Mouse (Mus musculus): ENCODE results near the gene Ddc. TPM values are rescaled to one million over a fixed set of nuclear protein-coding genes. Genes with fewer than 3 reads are reported as not detected.
A peak's percentile ranks its signal among the peaks of the same experiment; 100 is the strongest.

The Ddc gene
- polyA plus RNA-seq, 1 experiment from 2014 or later = 48.4 TPM

DNA sequence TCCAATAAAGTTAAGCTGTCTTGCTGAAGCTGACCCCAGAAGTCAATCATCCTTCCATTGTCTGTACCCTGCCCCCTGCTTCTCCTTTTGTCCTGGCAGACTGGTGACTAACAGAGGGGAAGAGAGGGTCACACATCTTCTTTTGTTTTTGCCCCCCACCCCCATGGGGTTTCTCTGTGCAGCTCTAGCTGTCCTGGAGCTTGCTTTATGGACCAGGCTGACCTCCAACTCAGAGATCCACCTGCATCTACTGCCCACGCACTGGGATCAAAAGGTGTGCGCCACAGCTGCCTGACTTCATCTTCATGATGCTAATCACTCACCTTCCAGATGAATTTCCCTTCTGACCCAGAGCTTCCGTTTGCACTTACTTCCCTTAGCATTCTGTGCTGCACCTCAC, 26.0 kb upstream of the Ddc start:
- no peaks in the 10 kb centered on the region for H3K4me1 ChIP-seq (ENCODE audit: control insufficient read depth, insufficient read depth, low read length)
- whole genome bisulfite sequencing = 59% methylated on average over 3 of the region's 3 CpGs
- H3K9ac ChIP-seq (ENCODE audit: low read depth, low read length) = no peak overlapping the region
- no peak overlapping the region for H3K27ac ChIP-seq (replicated peaks; ENCODE audit: low read depth, low read length)
- no peak overlapping the region for H3K4me2 ChIP-seq (ENCODE audit: low read depth, low read length)
- H3K27me3 ChIP-seq (replicated peaks; ENCODE audit: control insufficient read depth, insufficient read depth, low read length) = no peaks in the 10 kb centered on the region
- no peak overlapping the region for H3K4me3 ChIP-seq (ENCODE audit: low read depth, low read length)
- no peaks in the 10 kb centered on the region for H3K36me3 ChIP-seq (ENCODE audit: control insufficient read depth, insufficient read depth, low read length)
- DNase-seq (ENCODE audit: low spot score) = no peak
- no peaks in the 10 kb centered on the region for H3K9me3 ChIP-seq (ENCODE audit: control insufficient read depth, low read length)
- no peak for ATAC-seq (ENCODE audit: low read depth)

DNA sequence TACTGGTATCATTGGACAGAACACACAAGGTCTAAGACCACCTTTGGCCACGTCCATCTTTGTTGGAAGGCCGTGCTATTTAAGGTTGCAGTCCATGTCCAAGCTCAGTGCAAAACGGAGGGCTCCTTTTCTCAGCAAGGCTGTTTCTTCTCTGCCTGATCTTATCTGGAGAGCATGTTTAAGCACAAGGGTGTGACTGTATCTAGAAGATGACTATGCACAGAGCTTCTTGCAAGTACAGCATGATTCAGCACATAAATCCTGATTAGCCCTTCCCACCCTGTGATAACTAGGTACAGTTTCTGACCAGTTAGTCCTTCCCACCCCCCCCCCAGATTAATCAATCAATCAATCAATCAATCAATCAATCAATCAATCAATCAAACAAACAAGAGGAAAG, 25.4 kb upstream of the Ddc start:
- Histone ChIP-seq H3K27me3 (replicated peaks; ENCODE audit: control insufficient read depth, insufficient read depth, low read length) (no peaks in the 10 kb centered on the region), H3K9ac (ENCODE audit: low read depth, low read length) (no peak overlapping the region), H3K4me1 (ENCODE audit: control insufficient read depth, insufficient read depth, low read length) (no peaks in the 10 kb centered on the region), H3K27ac (replicated peaks; ENCODE audit: low read depth, low read length) (no peak overlapping the region), H3K9me3 (ENCODE audit: control insufficient read depth, low read length) (no peaks in the 10 kb centered on the region), H3K4me3 (ENCODE audit: low read depth, low read length) (no peak overlapping the region), H3K4me2 (ENCODE audit: low read depth, low read length) (no peak overlapping the region), H3K36me3 (ENCODE audit: control insufficient read depth, insufficient read depth, low read length) (no peaks in the 10 kb centered on the region)
- ATAC-seq (ENCODE audit: low read depth) (no peak), DNase-seq (ENCODE audit: low spot score) (no peak)
- 85% methylated on average over 3 of the region's 3 CpGs for WGBS

DNA sequence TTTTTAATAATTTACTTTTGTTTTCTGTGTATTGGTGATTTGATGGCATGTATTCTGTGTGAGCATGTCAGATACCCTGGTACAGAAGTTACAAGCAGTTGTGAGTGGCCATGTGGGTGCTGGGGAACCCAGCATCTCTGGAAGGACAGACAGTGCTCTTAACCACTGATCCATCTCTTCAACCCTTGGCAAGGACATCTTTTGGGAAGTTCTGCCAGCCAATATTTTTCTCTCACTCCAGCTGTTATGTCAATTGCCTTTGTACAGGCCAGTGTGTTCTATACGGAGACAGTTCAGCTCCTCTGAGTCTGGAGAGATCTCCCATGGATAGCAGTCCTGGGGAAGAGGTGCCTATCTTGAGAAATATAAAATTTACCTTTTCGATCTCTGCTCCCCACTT, 24.2 kb upstream of the Ddc start:
- no peak overlapping the region for H3K4me2 ChIP-seq (ENCODE audit: low read depth, low read length)
- H3K36me3 ChIP-seq (ENCODE audit: control insufficient read depth, insufficient read depth, low read length) = no peaks in the 10 kb centered on the region
- H3K4me1 ChIP-seq (ENCODE audit: control insufficient read depth, insufficient read depth, low read length) = no peaks in the 10 kb centered on the region
- no peak overlapping the region for H3K4me3 ChIP-seq (ENCODE audit: low read depth, low read length)
- H3K27ac ChIP-seq (replicated peaks; ENCODE audit: low read depth, low read length) = no peak overlapping the region
- DNase-seq (ENCODE audit: low spot score) (no peak), ATAC-seq (ENCODE audit: low read depth) (no peak)
- H3K9ac ChIP-seq (ENCODE audit: low read depth, low read length) = no peak overlapping the region
- no peaks in the 10 kb centered on the region for H3K9me3 ChIP-seq (ENCODE audit: control insufficient read depth, low read length)
- no peaks in the 10 kb centered on the region for H3K27me3 ChIP-seq (replicated peaks; ENCODE audit: control insufficient read depth, insufficient read depth, low read length)
- WGBS = 90% methylated on average over 2 of the region's 2 CpGs

DNA sequence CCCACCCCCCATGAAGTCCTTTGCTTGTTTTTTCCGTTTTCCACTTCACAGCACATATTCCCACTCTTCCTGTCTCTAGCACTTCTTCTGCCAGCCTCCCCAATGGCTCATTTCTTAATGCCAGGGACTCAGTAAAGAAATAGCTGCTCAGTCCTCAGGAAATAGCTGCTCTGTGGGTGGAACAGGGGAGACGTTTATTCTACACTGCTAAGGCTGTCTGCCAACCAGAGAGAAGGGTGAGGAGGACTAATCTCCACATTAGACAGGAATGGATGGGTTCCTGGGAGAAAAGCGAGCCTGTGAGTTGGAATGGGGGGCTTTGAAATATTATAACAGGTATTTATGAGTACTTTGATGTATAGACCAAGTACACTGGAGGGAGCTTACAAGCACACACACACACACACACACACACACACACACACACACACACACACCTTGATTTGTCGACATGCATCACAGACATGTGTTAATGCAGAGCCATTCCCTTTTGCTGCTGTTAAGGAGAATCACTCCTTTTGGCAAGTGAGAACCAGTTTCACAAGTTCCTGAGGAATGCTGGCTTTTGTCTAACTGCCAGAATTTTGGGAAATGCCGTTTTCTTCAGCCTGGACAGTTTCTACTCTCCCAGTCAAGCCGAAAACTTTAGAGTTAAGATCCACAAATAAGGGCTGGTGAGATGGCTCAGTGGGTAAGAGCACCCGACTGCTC, 9.9 kb upstream of the Ddc start:
- H3K36me3 ChIP-seq (ENCODE audit: control insufficient read depth, insufficient read depth, low read length) = no peaks in the 10 kb centered on the region
- H3K4me1 ChIP-seq (ENCODE audit: control insufficient read depth, insufficient read depth, low read length) = no peaks in the 10 kb centered on the region
- peak overlapping the region; percentile 61 for H3K27ac ChIP-seq (replicated peaks; ENCODE audit: low read depth, low read length)
- H3K27me3 ChIP-seq (replicated peaks; ENCODE audit: control insufficient read depth, insufficient read depth, low read length) = no peaks in the 10 kb centered on the region
- H3K4me2 ChIP-seq (ENCODE audit: low read depth, low read length) = no peak overlapping the region
- no peak overlapping the region for H3K9ac ChIP-seq (ENCODE audit: low read depth, low read length)
- peak; percentile 87 for DNase-seq (ENCODE audit: low spot score)
- H3K9me3 ChIP-seq (ENCODE audit: control insufficient read depth, low read length) = peaks cover 6% of the 10 kb centered on the region; the same call in 1 of the 2 replicates
- ATAC-seq (ENCODE audit: low read depth) = peak; percentile 88
- H3K4me3 ChIP-seq (ENCODE audit: low read depth, low read length) = no peak overlapping the region
- WGBS = 42% methylated on average over 7 of the region's 7 CpGs

GRCm38 (mm10) chr11:11905518-11905917, 7.6 kb upstream of the Ddc start:
- Histone ChIP-seq H3K36me3 (ENCODE audit: control insufficient read depth, insufficient read depth, low read length) (no peaks in the 10 kb centered on the region), H3K9me3 (ENCODE audit: control insufficient read depth, low read length) (peaks cover 6% of the 10 kb centered on the region; the same call in 1 of the 2 replicates), H3K27me3 (replicated peaks; ENCODE audit: control insufficient read depth, insufficient read depth, low read length) (no peaks in the 10 kb centered on the region), H3K4me3 (ENCODE audit: low read depth, low read length) (no peak overlapping the region), H3K4me2 (ENCODE audit: low read depth, low read length) (no peak overlapping the region), H3K4me1 (ENCODE audit: control insufficient read depth, insufficient read depth, low read length) (no peaks in the 10 kb centered on the region), H3K9ac (ENCODE audit: low read depth, low read length) (no peak overlapping the region), H3K27ac (replicated peaks; ENCODE audit: low read depth, low read length) (no peak overlapping the region)
- DNase-seq (ENCODE audit: low spot score) = no peak
- ATAC-seq (ENCODE audit: low read depth) = no peak

GRCm38 (mm10) chr11:11904995-11905394, 7.1 kb upstream of the Ddc start:
- 69% methylated on average over 5 of the region's 5 CpGs for WGBS
- no peak for DNase-seq (ENCODE audit: low spot score)
- no peak for ATAC-seq (ENCODE audit: low read depth)
- H3K4me2 ChIP-seq (ENCODE audit: low read depth, low read length) = no peak overlapping the region
- no peaks in the 10 kb centered on the region for H3K4me1 ChIP-seq (ENCODE audit: control insufficient read depth, insufficient read depth, low read length)
- H3K27ac ChIP-seq (replicated peaks; ENCODE audit: low read depth, low read length) = no peak overlapping the region
- no peak overlapping the region for H3K9ac ChIP-seq (ENCODE audit: low read depth, low read length)
- no peaks in the 10 kb centered on the region for H3K27me3 ChIP-seq (replicated peaks; ENCODE audit: control insufficient read depth, insufficient read depth, low read length)
- H3K36me3 ChIP-seq (ENCODE audit: control insufficient read depth, insufficient read depth, low read length) = no peaks in the 10 kb centered on the region
- no peak overlapping the region for H3K4me3 ChIP-seq (ENCODE audit: low read depth, low read length)
- H3K9me3 ChIP-seq (ENCODE audit: control insufficient read depth, low read length) = peaks cover 6% of the 10 kb centered on the region; the same call in 1 of the 2 replicates

GRCm38 (mm10) chr11:11901509-11901908, 3.6 kb upstream of the Ddc start:
- H3K9me3 ChIP-seq (ENCODE audit: control insufficient read depth, low read length) = no peaks in the 10 kb centered on the region
- 53% methylated on average over 5 of the region's 5 CpGs for WGBS
- no peak overlapping the region for H3K9ac ChIP-seq (ENCODE audit: low read depth, low read length)
- H3K4me1 ChIP-seq (ENCODE audit: control insufficient read depth, insufficient read depth, low read length) = no peaks in the 10 kb centered on the region
- H3K27ac ChIP-seq (replicated peaks; ENCODE audit: low read depth, low read length) = no peak overlapping the region
- ATAC-seq (ENCODE audit: low read depth) = no peak; the same call in 1 of the 2 replicates
- H3K4me3 ChIP-seq (ENCODE audit: low read depth, low read length) = no peak overlapping the region
- peak; percentile 45 for DNase-seq (ENCODE audit: low spot score)
- no peaks in the 10 kb centered on the region for H3K36me3 ChIP-seq (ENCODE audit: control insufficient read depth, insufficient read depth, low read length)
- H3K4me2 ChIP-seq (ENCODE audit: low read depth, low read length) = no peak overlapping the region
- no peaks in the 10 kb centered on the region for H3K27me3 ChIP-seq (replicated peaks; ENCODE audit: control insufficient read depth, insufficient read depth, low read length)

DNA sequence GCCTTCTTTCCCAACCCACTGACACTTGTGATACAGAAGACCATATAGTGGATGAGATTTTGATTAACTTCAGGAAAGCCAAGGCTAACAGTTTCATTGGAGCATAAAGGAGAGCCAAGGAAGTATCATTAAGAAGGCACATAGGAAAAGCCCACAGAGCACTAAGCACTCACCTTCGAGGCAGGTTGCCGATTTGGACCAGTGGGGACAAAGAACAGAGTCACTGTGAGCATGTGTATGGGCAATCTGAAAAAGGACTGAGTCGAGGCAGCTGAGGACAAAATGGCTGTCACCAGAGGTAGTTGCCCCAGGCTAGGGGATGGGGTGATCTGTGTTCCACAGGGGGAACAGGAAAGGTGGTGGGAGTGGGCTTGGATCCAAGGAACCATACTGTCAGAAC, 552 bp upstream of the Ddc start:
- Histone ChIP-seq H3K4me3 (ENCODE audit: low read depth, low read length) (no peak overlapping the region), H3K27me3 (replicated peaks; ENCODE audit: control insufficient read depth, insufficient read depth, low read length) (no peaks in the 10 kb centered on the region), H3K4me2 (ENCODE audit: low read depth, low read length) (no peak overlapping the region), H3K9me3 (ENCODE audit: control insufficient read depth, low read length) (no peaks in the 10 kb centered on the region), H3K9ac (ENCODE audit: low read depth, low read length) (no peak overlapping the region), H3K4me1 (ENCODE audit: control insufficient read depth, insufficient read depth, low read length) (no peaks in the 10 kb centered on the region), H3K36me3 (ENCODE audit: control insufficient read depth, insufficient read depth, low read length) (no peaks in the 10 kb centered on the region), H3K27ac (replicated peaks; ENCODE audit: low read depth, low read length) (no peak overlapping the region)
- DNase-seq (ENCODE audit: low spot score) (no peak), ATAC-seq (ENCODE audit: low read depth) (no peak)
- 87% methylated on average over 3 of the region's 3 CpGs for WGBS

DNA sequence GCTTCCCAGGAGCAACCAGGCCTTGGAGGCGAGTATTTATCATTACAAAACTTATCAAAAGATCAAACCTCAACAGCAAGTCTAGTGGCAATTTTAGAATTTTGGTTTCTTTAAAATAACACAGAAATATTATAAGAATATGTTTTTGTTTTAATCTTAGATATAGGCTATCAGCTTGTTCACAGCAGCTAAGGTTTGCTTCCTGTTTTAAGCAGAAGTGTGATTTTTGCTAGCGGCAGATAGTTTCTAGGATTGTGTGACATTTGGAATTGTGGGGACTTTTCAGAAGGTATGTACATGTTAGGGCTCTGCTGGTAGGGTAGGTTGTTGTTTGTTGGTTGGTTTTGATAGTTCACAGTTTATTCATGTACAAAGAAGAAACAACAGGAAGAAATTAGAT, 2.5 kb downstream of the Ddc start:
- WGBS = 81% methylated on average over 2 of the region's 2 CpGs
- no peak overlapping the region for H3K27ac ChIP-seq (replicated peaks; ENCODE audit: low read depth, low read length)

More for the DNA sequence above, 2.5 kb downstream of the Ddc start:
- Histone ChIP-seq H3K9ac (ENCODE audit: low read depth, low read length) (no peak overlapping the region), H3K4me1 (ENCODE audit: control insufficient read depth, insufficient read depth, low read length) (no peaks in the 10 kb centered on the region), H3K36me3 (ENCODE audit: control insufficient read depth, insufficient read depth, low read length) (no peaks in the 10 kb centered on the region), H3K27me3 (replicated peaks; ENCODE audit: control insufficient read depth, insufficient read depth, low read length) (no peaks in the 10 kb centered on the region), H3K4me2 (ENCODE audit: low read depth, low read length) (no peak overlapping the region), H3K9me3 (ENCODE audit: control insufficient read depth, low read length) (0 out of 2 replicates have a peak, but pooled peaks cover 4% of the 10 kb centered on the region), H3K4me3 (ENCODE audit: low read depth, low read length) (no peak overlapping the region)
- ATAC-seq (ENCODE audit: low read depth) (no peak), DNase-seq (ENCODE audit: low spot score) (no peak)
